Mouse (Mus musculus) left cerebral cortex, adult 2 months (tissue): ENCODE data around the gene Exosc5. TPM values are rescaled to one million over a fixed set of nuclear protein-coding genes. Genes with fewer than 3 reads are reported as not detected.
A peak's percentile ranks its signal among the peaks of the same experiment; 100 is the strongest.

ENCODE experiments used
- DNase-seq, 2 experiments: peaks; one replicate each; pipeline ENCODE4 v3.0.0; 2021 to 2022; ENCODE audit warnings: low spot score in 2 of 2, mixed read lengths in 1 of 2; ENCODE audit errors: extremely low spot score in 1 of 2
- H3K27ac ChIP-seq: fragments of 200-600 bp; 2 replicates; pipeline ENCODE4 v1.8.1; 2022
- H3K4me3 ChIP-seq: fragments of 200-600 bp; 2 replicates; pipeline ENCODE4 v1.8.1; 2022
- CTCF ChIP-seq: fragments of 200-600 bp; IDR thresholded peaks from 2 replicates; pipeline ENCODE4 v1.8.1; 2022; ENCODE audit warnings: antibody characterized with exemption, mild to moderate bottlenecking, moderate library complexity
- intact Hi-C: fragments of 180-260 bp; cut with DNase I; formaldehyde crosslinking; loops from one replicate; pipeline ENCODE4 v1.15.1; 2025
- total RNA-seq, 2 experiments: library from RNA; stranded (reverse); gene quantifications; 2 replicates each; pipeline ENCODE4 v1.2.3; 2021

The Exosc5 gene
- total RNA-seq, 2 experiments from 2014 or later: 23.3 to 24.0 TPM

DNA sequence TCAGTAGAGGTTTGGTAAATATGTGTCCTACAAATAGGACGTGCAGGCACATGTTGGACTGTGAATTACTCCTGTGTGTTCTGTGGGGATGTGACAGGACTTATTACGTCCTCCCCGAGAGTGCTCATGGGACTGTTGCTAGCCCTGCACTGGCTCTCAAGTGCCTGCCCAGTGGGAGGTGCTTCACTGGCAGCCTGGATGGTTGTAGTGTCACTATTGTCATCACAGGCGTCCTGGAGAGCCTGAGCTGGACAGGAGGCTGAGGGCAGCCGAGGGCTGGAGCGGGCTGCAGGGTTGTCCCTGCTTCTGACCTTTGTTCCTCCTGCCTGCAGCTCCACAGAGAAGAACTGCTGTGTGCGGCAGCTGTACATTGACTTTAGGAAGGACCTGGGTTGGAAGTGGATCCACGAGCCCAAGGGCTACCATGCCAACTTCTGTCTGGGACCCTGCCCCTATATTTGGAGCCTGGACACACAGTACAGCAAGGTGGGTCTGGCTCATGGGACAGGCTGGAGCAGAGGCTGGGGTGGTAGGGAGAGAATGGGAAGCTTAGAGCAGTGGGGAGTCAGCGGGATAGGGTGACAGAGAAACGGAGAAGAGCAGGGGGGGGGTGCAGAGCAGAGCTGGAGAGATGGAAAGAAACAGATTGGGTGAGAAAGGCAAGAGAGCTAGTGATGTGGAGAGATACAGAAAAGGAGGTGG is 45.0 kb downstream of the Exosc5 start:
- no peak for TF ChIP-seq CTCF
- no peak for DNase-seq
- intact Hi-C loops: no loop called here
- Histone ChIP-seq H3K4me3 (peak overlapping the region; percentile 27; the same call in 1 of the 2 replicates), H3K27ac (no peak overlapping the region)

DNA sequence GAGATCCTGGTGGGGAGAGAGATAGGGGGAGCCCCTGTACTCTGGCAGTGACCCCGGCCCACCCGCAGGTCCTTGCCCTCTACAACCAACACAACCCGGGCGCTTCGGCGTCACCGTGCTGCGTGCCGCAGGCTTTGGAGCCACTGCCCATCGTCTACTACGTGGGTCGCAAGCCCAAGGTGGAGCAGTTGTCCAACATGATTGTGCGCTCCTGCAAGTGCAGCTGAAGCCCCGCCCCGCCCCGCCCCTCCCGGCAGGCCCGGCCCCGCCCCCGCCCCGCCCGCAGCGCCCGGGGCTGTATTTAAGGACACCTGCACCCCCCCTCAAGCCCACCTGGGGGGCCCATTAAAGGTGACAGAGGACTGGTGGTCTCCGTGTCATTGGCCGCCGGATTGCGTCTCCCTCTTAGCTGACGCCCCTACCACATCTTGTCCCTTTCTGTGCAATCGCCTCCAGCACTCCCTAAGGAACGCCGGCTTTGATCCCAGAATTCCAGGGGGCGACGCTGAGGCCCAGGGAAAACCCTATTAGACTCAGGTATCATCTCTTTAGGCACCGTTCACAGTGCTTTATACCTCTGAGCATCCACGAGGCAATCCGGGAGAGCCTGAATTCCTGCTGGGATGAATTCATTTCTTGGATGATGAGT is 45.9 kb downstream of the Exosc5 start:
- peak overlapping the region; percentile 37 for H3K4me3 ChIP-seq
- intact Hi-C loops: no loop called here
- no peak for DNase-seq
- no peak for TF ChIP-seq CTCF
- no peak overlapping the region for H3K27ac ChIP-seq

DNA sequence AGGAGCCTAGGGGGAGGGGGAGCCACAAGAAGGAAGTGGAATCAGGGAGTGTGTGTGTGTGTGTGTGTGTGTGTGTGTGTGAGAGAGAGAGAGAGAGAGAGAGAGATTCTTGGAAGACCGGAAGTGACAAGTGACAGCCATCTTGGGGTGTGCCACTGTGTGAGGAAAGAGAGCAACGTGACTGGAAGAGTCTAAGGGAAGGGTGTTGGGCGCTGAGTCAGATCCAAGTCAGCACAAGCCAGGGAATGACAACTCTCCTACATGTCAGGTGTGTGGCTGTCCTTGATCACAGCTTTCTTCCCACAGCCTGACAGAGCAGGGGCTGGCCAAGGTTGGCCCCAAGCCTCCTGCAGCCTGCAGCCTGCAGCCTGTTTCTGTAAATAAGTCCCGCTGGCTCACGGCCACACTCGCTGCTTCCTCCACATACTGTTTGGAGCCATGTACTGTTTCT is 46.9 kb downstream of the Exosc5 start:
- H3K27ac ChIP-seq: peak overlapping the region; percentile 57
- DNase-seq: peak; percentile 45 to 57
- no peak for TF ChIP-seq CTCF
- intact Hi-C loops: no loop called here
- H3K4me3 ChIP-seq: no peak overlapping the region

DNA sequence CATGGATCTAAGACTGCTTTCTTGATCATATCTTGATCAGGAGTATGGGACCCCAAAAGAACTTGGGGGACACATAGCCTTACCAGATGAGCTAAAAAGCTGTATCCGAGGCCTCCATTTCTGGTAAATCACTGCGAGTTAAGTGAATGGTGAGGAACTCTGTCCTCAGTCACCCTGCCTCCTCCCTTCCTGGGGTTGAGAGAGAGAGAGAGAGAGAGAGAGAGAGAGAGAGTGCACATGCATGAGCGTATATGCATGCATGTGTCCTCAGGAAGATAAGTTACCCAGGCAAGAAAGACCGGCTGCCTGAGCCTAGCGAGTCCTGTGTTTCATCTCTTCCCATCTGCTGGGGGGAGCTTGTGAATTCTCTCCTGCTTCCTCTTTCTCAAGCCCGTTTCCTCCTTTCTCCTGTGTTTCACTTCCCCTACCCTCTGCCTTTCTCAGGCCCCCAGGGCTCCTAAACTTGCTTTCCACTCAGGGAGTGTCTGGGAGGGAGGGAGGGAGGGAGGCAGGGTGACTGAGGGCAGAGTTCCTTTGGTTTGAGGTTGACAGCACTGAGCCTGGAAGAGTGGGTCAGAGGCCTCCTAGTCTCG is 47.7 kb downstream of the Exosc5 start:
- Histone ChIP-seq H3K4me3 (no peak overlapping the region), H3K27ac (peak overlapping the region; percentile 57; the same call in 1 of the 2 replicates)
- TF ChIP-seq CTCF: no peak
- intact Hi-C loops: no loop called here
- no peak for DNase-seq

DNA sequence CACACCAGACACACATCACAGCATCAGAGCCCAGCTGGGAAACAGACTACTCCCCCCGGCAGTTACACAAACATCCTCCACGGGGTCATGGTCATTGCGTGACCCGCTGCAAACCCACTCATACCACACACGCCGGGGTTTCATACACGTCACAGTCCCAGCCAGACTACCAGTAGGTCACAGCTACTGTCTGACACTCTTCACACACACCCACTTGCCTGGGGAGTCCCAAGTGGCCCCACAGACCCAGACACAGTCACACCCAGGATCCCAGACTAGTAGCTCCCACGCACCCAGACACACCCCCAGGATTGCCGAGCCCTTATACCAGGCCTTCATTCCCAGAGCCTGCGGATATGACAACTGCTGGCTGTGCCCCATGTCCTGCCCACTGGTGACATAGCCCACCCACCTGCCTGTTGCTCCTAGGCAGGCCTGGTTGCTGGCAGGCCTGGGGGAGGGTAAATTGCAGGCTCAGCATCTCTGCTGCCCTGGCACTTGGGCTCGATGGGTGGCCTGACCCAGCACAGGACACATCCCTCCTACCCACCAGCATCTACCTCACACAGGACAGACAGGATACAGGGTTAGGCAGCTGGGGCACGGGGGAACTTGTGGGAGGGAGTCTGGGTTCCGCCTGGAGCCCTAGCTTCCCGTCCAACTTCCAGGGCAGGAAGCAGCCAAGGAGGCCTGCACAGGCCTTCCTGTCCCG is 48.8 kb downstream of the Exosc5 start:
- intact Hi-C loops: no loop called here
- Histone ChIP-seq H3K4me3 (no peak overlapping the region), H3K27ac (peak overlapping the region; percentile 54)
- DNase-seq: no peak
- TF ChIP-seq CTCF: no peak

GRCm38 (mm10) chr7:25709961-25710360 is 51.0 kb downstream of the Exosc5 start:
- peak in 1 of 2 experiments; percentile 54 for DNase-seq
- intact Hi-C loops: loop anchor here (2.0 kb wide), 1 partner anchor 33 kb away; no protein-coding TSS in a partner anchor
- no peak overlapping the region for H3K4me3 ChIP-seq

DNA sequence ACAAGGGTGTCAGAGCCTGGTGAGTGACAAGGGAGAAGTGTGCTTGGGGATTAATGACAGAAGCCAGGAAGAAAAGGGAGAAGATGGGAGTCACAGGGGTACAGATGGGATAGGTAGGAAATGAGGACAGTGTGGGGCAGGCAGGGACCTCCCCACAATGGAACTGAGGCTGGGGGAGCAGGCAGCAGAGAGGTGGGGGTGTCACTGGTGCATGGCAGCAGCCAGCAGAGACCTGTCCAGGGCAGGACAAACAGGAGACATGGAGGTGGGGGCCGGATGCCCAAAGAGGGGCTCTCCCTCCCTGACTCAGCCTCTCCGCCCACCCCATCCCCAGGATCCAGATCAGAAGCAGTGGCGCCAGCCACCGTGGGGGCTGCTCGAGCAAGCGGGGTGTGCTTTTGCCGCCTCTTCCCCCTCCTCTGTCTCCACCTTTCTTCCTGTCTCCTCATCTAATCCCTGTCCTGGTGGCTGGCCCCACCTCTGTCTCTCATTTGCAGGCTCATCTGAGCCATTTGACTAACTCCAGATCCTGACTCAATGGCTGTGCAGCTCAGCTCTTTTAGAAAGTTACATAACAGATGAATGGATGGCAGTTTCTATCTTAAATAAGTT is 51.7 kb downstream of the Exosc5 start:
- no peak for TF ChIP-seq CTCF
- H3K4me3 ChIP-seq: no peak overlapping the region
- peak; percentile 67 to 73 for DNase-seq
- intact Hi-C loops: loop anchor here (2.0 kb wide), 1 partner anchor 34 kb away; no protein-coding TSS in a partner anchor
- H3K27ac ChIP-seq: peak overlapping the region; percentile 80

More at GRCm38 (mm10) chr7:25709961-25710360, 51.0 kb downstream of the Exosc5 start:
- peak overlapping the region; percentile 80 for H3K27ac ChIP-seq
- TF ChIP-seq CTCF: no peak

- no peak for DNase-seq
- peak overlapping the region; percentile 80 for H3K27ac ChIP-seq
- no peak for TF ChIP-seq CTCF
- intact Hi-C loops: loop anchor here (2.0 kb wide), 1 partner anchor 34 kb away; no protein-coding TSS in a partner anchor
- H3K4me3 ChIP-seq: no peak overlapping the region
These were observed 52.2 kb downstream of the Exosc5 start for GRCm38 (mm10) chr7:25711165-25711564.

DNA sequence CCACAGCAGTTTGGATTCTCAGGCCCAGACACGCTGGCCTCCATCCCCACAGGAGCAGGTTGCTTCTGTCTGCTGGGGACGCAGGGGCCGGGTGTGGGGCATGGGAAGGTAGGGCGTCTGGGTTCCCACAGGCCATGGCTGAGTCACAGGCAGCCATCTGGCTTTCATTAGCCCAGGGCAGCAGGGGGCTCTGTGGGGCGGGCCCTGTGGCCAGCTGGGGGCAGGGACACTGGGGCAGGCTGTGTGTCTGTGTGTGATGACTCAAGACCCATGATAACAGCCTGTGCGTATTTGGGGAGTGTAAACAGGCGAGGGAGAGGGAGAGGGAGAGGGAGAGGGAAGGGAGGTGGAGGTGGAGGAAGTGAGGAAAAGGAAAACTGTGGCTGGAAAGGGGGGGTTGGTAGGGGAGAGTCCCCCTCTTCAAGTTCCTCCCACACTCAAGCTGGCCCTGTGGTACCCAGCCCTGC is 52.8 kb downstream of the Exosc5 start:
- TF ChIP-seq CTCF: no peak
- peak; percentile 38 to 60 for DNase-seq

DNA sequence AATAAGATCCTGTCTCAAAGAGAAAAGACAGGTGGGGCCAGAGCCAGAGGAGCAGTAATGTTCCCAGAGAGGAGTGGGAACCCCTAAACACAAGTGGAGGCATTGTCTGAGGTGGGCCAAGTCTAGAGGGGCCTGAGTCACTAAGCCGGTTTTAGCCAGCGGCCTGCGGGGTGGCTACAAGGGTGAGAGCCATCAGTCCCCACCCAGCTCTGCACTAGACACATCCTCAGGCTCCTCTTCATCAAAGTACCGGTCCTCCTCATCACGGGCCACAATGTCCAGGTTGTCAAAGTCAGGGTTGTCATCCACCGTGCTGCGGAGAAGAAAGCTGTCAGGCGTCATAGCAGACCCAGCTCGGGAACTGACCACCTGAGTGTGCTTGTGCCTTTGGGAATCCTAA is 53.8 kb downstream of the Exosc5 start:
- intact Hi-C loops: no loop called here
- no peak overlapping the region for H3K4me3 ChIP-seq
- peak overlapping the region; percentile 18; the same call in 1 of the 2 replicates for H3K27ac ChIP-seq
- TF ChIP-seq CTCF: no peak
- no peak for DNase-seq

More for the DNA sequence above, 52.8 kb downstream of the Exosc5 start:
- Histone ChIP-seq H3K27ac (peak overlapping the region; percentile 80), H3K4me3 (no peak overlapping the region)
- intact Hi-C loops: loop anchor here (2.0 kb wide), 1 partner anchor 35 kb away; no protein-coding TSS in a partner anchor

DNA sequence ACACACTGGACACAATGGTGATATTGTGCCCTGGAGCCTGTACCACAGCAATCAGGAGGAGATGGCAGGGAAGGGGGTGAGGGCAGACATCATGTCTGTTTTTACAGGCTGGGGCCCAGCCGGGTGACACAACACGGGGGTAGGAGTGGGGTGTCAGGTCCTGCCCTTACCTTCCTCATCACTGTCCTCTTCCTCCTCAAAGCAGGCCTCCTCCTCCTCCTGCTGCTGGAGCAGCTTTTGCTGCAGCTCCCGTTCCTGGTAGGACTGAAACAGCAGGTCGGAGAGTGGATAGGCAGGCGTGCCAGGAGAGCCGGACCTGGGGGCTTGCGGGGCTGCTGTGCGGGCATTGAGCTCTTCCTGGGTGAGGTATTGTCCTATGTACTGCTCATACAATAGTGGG is 55.6 kb downstream of the Exosc5 start:
- DNase-seq: no peak
- Histone ChIP-seq H3K4me3 (no peak overlapping the region), H3K27ac (no peak overlapping the region)
- intact Hi-C loops: no loop called here
- TF ChIP-seq CTCF: no peak
